Mouse (Mus musculus) lung, embryonic 15.5 days (tissue): ENCODE data around the gene Cisd2. TPM values are rescaled to one million over a fixed set of nuclear protein-coding genes. Genes with fewer than 3 reads are reported as not detected.

Source experiments
- ATAC-seq: fragments of 200-750 bp; cut with Nextera tagmentation; 2 replicates; pipeline ENCODE4 v1.8.0; 2017; ENCODE audit warnings: moderate number of reproducible peaks, borderline replicate concordance; ENCODE audit not compliant: low FRiP score, low TSS enrichment; ENCODE audit errors: extremely low read depth
- H3K27ac ChIP-seq: fragments of 300-500 bp; sonication (generic); 2 replicates; pipeline ENCODE4 v1.5.1; 2015; ENCODE audit warnings: moderate library complexity, mild to moderate bottlenecking, inconsistent platforms
- H3K27me3 ChIP-seq: fragments of 300-500 bp; sonication (generic); 2 replicates; pipeline ENCODE4 v1.6.1; 2015; ENCODE audit warnings: inconsistent platforms
- H3K36me3 ChIP-seq: fragments of 300-500 bp; sonication (generic); 2 replicates; pipeline ENCODE4 v1.6.1; 2015; ENCODE audit warnings: inconsistent platforms
- H3K4me1 ChIP-seq: fragments of 300-500 bp; sonication (generic); 2 replicates; pipeline ENCODE4 v1.6.1; 2015; ENCODE audit warnings: inconsistent platforms
- H3K4me2 ChIP-seq: fragments of 300-500 bp; sonication (generic); 2 replicates; pipeline ENCODE4 v1.6.1; 2015; ENCODE audit warnings: inconsistent platforms, mild to moderate bottlenecking, moderate library complexity
- H3K4me3 ChIP-seq: fragments of 300-500 bp; sonication (generic); 2 replicates; pipeline ENCODE4 v1.5.1; 2015; ENCODE audit warnings: mild to moderate bottlenecking, inconsistent platforms
- H3K9ac ChIP-seq: fragments of 300-500 bp; sonication (generic); 2 replicates; pipeline ENCODE4 v1.6.1; 2015; ENCODE audit warnings: inconsistent platforms
- H3K9me3 ChIP-seq: fragments of 300-500 bp; sonication (generic); 2 replicates; pipeline ENCODE4 v1.6.1; 2016; ENCODE audit warnings: inconsistent platforms
- WGBS: fragments of 180-500 bp; shearing (Covaris S2); methylation state at CpG from one replicate; pipeline ENCODE4 v1.1.7; 2015; 5-methylcytosine and 5-hydroxymethylcytosine counted together
- polyA plus RNA-seq: library from polyadenylated mRNA; unstranded; fragments of >200 nt; fragmentation: Nextera tagmentation; extraction: Ambion mirVana; gene quantifications from 2 replicates; pipeline ENCODE4 v1.2.1, GENCODE M21; 2015

Cisd2 gene
- polyA plus RNA-seq, 1 experiment from 2014 or later, result 66.1 TPM

- no peaks in the 10 kb centered on the region for H3K27me3 ChIP-seq
- H3K4me2 ChIP-seq, result peak within 1 kb of the TSS; percentile 60
- H3K9ac ChIP-seq, result peak within 1 kb of the TSS; percentile 95
- peak within 1 kb of the TSS; percentile 100 for H3K27ac ChIP-seq
- no peaks in the 10 kb centered on the region for H3K9me3 ChIP-seq
- H3K4me3 ChIP-seq, result peak within 1 kb of the TSS; percentile 96
- peak; percentile 96 for ATAC-seq
- no peaks in the 10 kb centered on the region for H3K36me3 ChIP-seq
- peaks cover 12% of the 10 kb centered on the region for H3K4me1 ChIP-seq
- under 1% methylated on average over 56 of the region's 56 CpGs for WGBS
Observed at GRCm38 (mm10) chr3:135437758-135438495, 14.2 kb upstream of the Cisd2 start, which contains the start of gene Ube2d3. Gene Ube2d3, plus strand, starts transcription at chr3:135438149.

- ATAC-seq, result no peak
- WGBS, result 45% methylated on average over 14 of the region's 14 CpGs
Observed at GRCm38 (mm10) chr3:135436901-135437616, 13.3 kb upstream of the Cisd2 start.

GRCm38 (mm10) chr3:135422856-135423607 is 693 bp downstream of the Cisd2 start:
- Histone ChIP-seq H3K9me3 (no peaks in the 10 kb centered on the region), H3K4me3 (peak overlapping the region; percentile 88), H3K36me3 (peaks cover 4% of the 10 kb centered on the region; the same call in 1 of the 2 replicates), H3K27ac (peak overlapping the region; percentile 97), H3K4me1 (peaks cover 8% of the 10 kb centered on the region), H3K9ac (peak overlapping the region; percentile 81), H3K4me2 (peak overlapping the region; percentile 67), H3K27me3 (no peaks in the 10 kb centered on the region)
- under 1% methylated on average over 78 of the region's 103 CpGs for WGBS
- ATAC-seq, result peak; percentile 98

More at GRCm38 (mm10) chr3:135436901-135437616, 13.3 kb upstream of the Cisd2 start:
- peak overlapping the region; percentile 48 for H3K9ac ChIP-seq
- peak overlapping the region; percentile 83 for H3K27ac ChIP-seq
- H3K4me2 ChIP-seq, result peak overlapping the region; percentile 54
- no peaks in the 10 kb centered on the region for H3K27me3 ChIP-seq
- no peaks in the 10 kb centered on the region for H3K36me3 ChIP-seq
- peak overlapping the region; percentile 96 for H3K4me3 ChIP-seq
- peaks cover 9% of the 10 kb centered on the region; the same call in 1 of the 2 replicates for H3K4me1 ChIP-seq
- H3K9me3 ChIP-seq, result no peaks in the 10 kb centered on the region

GRCm38 (mm10) chr3:135422232-135422855 is 1.4 kb downstream of the Cisd2 start:
- 13% methylated on average over 8 of the region's 8 CpGs for WGBS
- peak overlapping the region; percentile 88 for H3K4me3 ChIP-seq
- H3K4me1 ChIP-seq, result peaks cover 8% of the 10 kb centered on the region
- H3K9ac ChIP-seq, result peak overlapping the region; percentile 81
- no peaks in the 10 kb centered on the region for H3K9me3 ChIP-seq
- peak overlapping the region; percentile 97 for H3K27ac ChIP-seq
- H3K27me3 ChIP-seq, result no peaks in the 10 kb centered on the region
- H3K36me3 ChIP-seq, result no peaks in the 10 kb centered on the region
- peak overlapping the region; percentile 67 for H3K4me2 ChIP-seq
- no peak for ATAC-seq

- Histone ChIP-seq H3K4me1 (peaks cover 8% of the 10 kb centered on the region), H3K9ac (no peak overlapping the region), H3K27me3 (no peaks in the 10 kb centered on the region), H3K27ac (no peak overlapping the region), H3K4me3 (no peak overlapping the region), H3K4me2 (no peak overlapping the region), H3K36me3 (no peaks in the 10 kb centered on the region), H3K9me3 (no peaks in the 10 kb centered on the region)
- no peak for ATAC-seq
Observed at GRCm38 (mm10) chr3:135421310-135421594, 2.5 kb downstream of the Cisd2 start.

- no peak overlapping the region for H3K4me2 ChIP-seq
- WGBS, result 80% methylated on average over 9 of the region's 9 CpGs
- no peak overlapping the region for H3K9ac ChIP-seq
Observed at GRCm38 (mm10) chr3:135420542-135421309, 3.0 kb downstream of the Cisd2 start.

GRCm38 (mm10) chr3:135417799-135418198 is 5.9 kb downstream of the Cisd2 start:
- 75% methylated on average over 3 of the region's 3 CpGs for WGBS
- Histone ChIP-seq H3K4me3 (no peak overlapping the region), H3K9ac (no peak overlapping the region), H3K27me3 (no peaks in the 10 kb centered on the region), H3K27ac (no peak overlapping the region), H3K4me2 (no peak overlapping the region), H3K9me3 (no peaks in the 10 kb centered on the region), H3K36me3 (no peaks in the 10 kb centered on the region), H3K4me1 (peaks cover 8% of the 10 kb centered on the region)
- no peak for ATAC-seq

More at GRCm38 (mm10) chr3:135420542-135421309, 3.0 kb downstream of the Cisd2 start:
- H3K4me1 ChIP-seq, result peaks cover 8% of the 10 kb centered on the region
- no peaks in the 10 kb centered on the region for H3K27me3 ChIP-seq
- H3K36me3 ChIP-seq, result no peaks in the 10 kb centered on the region
- no peak overlapping the region for H3K4me3 ChIP-seq
- no peak for ATAC-seq
- H3K9me3 ChIP-seq, result no peaks in the 10 kb centered on the region
- no peak overlapping the region for H3K27ac ChIP-seq

GRCm38 (mm10) chr3:135417245-135417644 is 6.5 kb downstream of the Cisd2 start:
- H3K4me2 ChIP-seq, result no peak overlapping the region
- no peaks in the 10 kb centered on the region for H3K27me3 ChIP-seq
- no peaks in the 10 kb centered on the region for H3K9me3 ChIP-seq
- WGBS, result 81% methylated on average over 3 of the region's 3 CpGs
- no peak overlapping the region for H3K4me3 ChIP-seq
- H3K4me1 ChIP-seq, result peaks cover 7% of the 10 kb centered on the region
- no peak overlapping the region for H3K27ac ChIP-seq
- ATAC-seq, result no peak
- H3K9ac ChIP-seq, result no peak overlapping the region
- H3K36me3 ChIP-seq, result no peaks in the 10 kb centered on the region

- H3K9ac ChIP-seq, result no peak overlapping the region
- peaks cover 20% of the 10 kb centered on the region for H3K36me3 ChIP-seq
- no peaks in the 10 kb centered on the region for H3K9me3 ChIP-seq
- no peak overlapping the region for H3K4me2 ChIP-seq
- no peak overlapping the region for H3K4me3 ChIP-seq
- H3K27me3 ChIP-seq, result no peaks in the 10 kb centered on the region
- H3K27ac ChIP-seq, result no peak overlapping the region
- ATAC-seq, result no peak; the same call in 1 of the 2 replicates
- H3K4me1 ChIP-seq, result no peaks in the 10 kb centered on the region
- WGBS, result 39% methylated on average over 9 of the region's 9 CpGs
Observed at GRCm38 (mm10) chr3:135411824-135412223, 11.9 kb downstream of the Cisd2 start.

- ATAC-seq, result no peak
- Histone ChIP-seq H3K4me2 (no peak overlapping the region), H3K4me3 (no peak overlapping the region), H3K36me3 (peaks cover 24% of the 10 kb centered on the region), H3K4me1 (no peaks in the 10 kb centered on the region), H3K9ac (no peak overlapping the region), H3K9me3 (no peaks in the 10 kb centered on the region), H3K27me3 (no peaks in the 10 kb centered on the region), H3K27ac (no peak overlapping the region)
- WGBS, result 84% methylated on average over 12 of the region's 12 CpGs
Observed at GRCm38 (mm10) chr3:135411056-135411455, 12.7 kb downstream of the Cisd2 start.

GRCm38 (mm10) chr3:135409219-135409618 is 14.5 kb downstream of the Cisd2 start:
- ATAC-seq, result no peak
- Histone ChIP-seq H3K36me3 (peaks cover 28% of the 10 kb centered on the region), H3K9me3 (no peaks in the 10 kb centered on the region), H3K27me3 (no peaks in the 10 kb centered on the region), H3K9ac (no peak overlapping the region), H3K4me1 (no peaks in the 10 kb centered on the region), H3K4me2 (no peak overlapping the region), H3K4me3 (no peak overlapping the region), H3K27ac (no peak overlapping the region)
- 96% methylated on average over 5 of the region's 5 CpGs for WGBS
